Mouse (Mus musculus) neural tube, embryonic 11.5 days (tissue): ENCODE data around the gene Srsf6. TPM values are rescaled to one million over a fixed set of nuclear protein-coding genes. Genes with fewer than 3 reads are reported as not detected.

ENCODE experiments used
- ATAC-seq: fragments of 200-750 bp; cut with Nextera tagmentation; 2 replicates; pipeline ENCODE4 v1.8.0; 2017; ENCODE audit warnings: moderate number of reproducible peaks, mild to moderate bottlenecking, moderate TSS enrichment, moderate library complexity; ENCODE audit not compliant: insufficient read depth, low FRiP score, low TSS enrichment
- DNase-seq: peaks from one replicate; pipeline ENCODE4 v3.0.0-alpha.2; 2015; ENCODE audit warnings: low spot score
- H3K27ac ChIP-seq: fragments of 300-500 bp; sonication (generic); 2 replicates; pipeline ENCODE4 v1.5.1; 2014; ENCODE audit warnings: low read depth, mild to moderate bottlenecking, low read length
- H3K27me3 ChIP-seq: fragments of 300-500 bp; sonication (generic); 2 replicates; pipeline ENCODE4 v1.6.1; 2014; ENCODE audit warnings: mild to moderate bottlenecking, low read length, mixed read lengths; ENCODE audit not compliant: control insufficient read depth, insufficient read depth
- H3K36me3 ChIP-seq: fragments of 300-500 bp; sonication (generic); 2 replicates; pipeline ENCODE4 v1.6.1; 2014; ENCODE audit warnings: mild to moderate bottlenecking, low read length, moderate library complexity, mixed read lengths; ENCODE audit not compliant: control insufficient read depth, insufficient read depth
- H3K4me1 ChIP-seq: fragments of 300-500 bp; sonication (generic); 2 replicates; pipeline ENCODE4 v1.6.1; 2014; ENCODE audit warnings: low read length, mixed read lengths; ENCODE audit not compliant: control insufficient read depth, insufficient read depth
- H3K4me2 ChIP-seq: fragments of 300-500 bp; sonication (generic); 2 replicates; pipeline ENCODE4 v1.6.1; 2014; ENCODE audit warnings: low read depth, mild to moderate bottlenecking, moderate library complexity
- H3K4me3 ChIP-seq: fragments of 300-500 bp; sonication (generic); 2 replicates; pipeline ENCODE4 v1.5.1; 2014; ENCODE audit warnings: low read depth, low read length
- H3K9ac ChIP-seq: fragments of 300-500 bp; sonication (generic); 2 replicates; pipeline ENCODE4 v1.6.1; 2014; ENCODE audit warnings: mild to moderate bottlenecking, low read length
- H3K9me3 ChIP-seq: fragments of 300-500 bp; sonication (generic); 2 replicates; pipeline ENCODE4 v1.6.1; 2016; ENCODE audit warnings: low read length; ENCODE audit not compliant: control insufficient read depth
- WGBS: fragments of 180-500 bp; shearing (Covaris S2); extraction: QIAGEN DNeasy Blood & Tissue Kit; methylation state at CpG from one replicate; pipeline ENCODE4 v1.1.7; 2014; 5-methylcytosine and 5-hydroxymethylcytosine counted together
- polyA plus RNA-seq: library from polyadenylated mRNA; unstranded; fragments of >200 nt; fragmentation: Nextera tagmentation; extraction: Ambion mirVana; gene quantifications from 2 replicates; pipeline ENCODE4 v1.2.1, GENCODE M21; 2014

The Srsf6 gene
- polyA plus RNA-seq, 1 experiment from 2014 or later = 272 TPM

GRCm38 (mm10) chr2:162927918-162928585 lies 3.3 kb upstream of the Srsf6 start:
- Histone ChIP-seq H3K4me1 (peaks cover 16% of the 10 kb centered on the region), H3K9me3 (no peaks in the 10 kb centered on the region; the same call in 1 of the 2 replicates), H3K27ac (no peak overlapping the region), H3K4me2 (no peak overlapping the region), H3K36me3 (no peaks in the 10 kb centered on the region), H3K4me3 (no peak overlapping the region), H3K27me3 (no peaks in the 10 kb centered on the region), H3K9ac (no peak overlapping the region)
- 70% methylated on average over 3 of the region's 3 CpGs for WGBS
- no peak for DNase-seq
- no peak for ATAC-seq

DNA sequence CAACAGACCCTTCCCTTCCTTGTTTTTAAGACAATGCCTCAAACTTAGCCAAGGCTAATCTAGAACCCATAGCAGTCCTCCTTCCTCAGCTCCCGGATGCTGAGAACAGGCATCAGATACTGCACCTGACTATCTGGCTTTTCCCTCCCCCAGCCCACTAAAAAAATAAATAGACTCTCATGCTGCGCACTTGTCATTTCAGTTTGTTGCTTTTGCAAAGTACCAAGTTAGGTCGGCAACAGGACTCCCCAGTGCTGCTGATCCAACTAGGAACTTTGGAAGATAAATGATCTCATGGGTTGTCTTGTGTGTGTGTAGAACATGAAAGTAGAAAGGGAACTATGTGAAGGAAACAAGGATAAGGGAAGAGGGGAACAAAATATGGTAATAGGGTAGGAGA lies 1.6 kb upstream of the Srsf6 start:
- no peak overlapping the region for H3K4me3 ChIP-seq
- H3K4me1 ChIP-seq = peaks cover 12% of the 10 kb centered on the region
- no peak overlapping the region for H3K9ac ChIP-seq
- ATAC-seq (no peak), DNase-seq (no peak)
- no peaks in the 10 kb centered on the region; the same call in 1 of the 2 replicates for H3K9me3 ChIP-seq
- H3K36me3 ChIP-seq = 0 out of 2 replicates have a peak, but pooled peaks cover 6% of the 10 kb centered on the region
- H3K4me2 ChIP-seq = no peak overlapping the region
- WGBS = 69% methylated on average over 3 of the region's 3 CpGs
- H3K27me3 ChIP-seq = no peaks in the 10 kb centered on the region
- no peak overlapping the region for H3K27ac ChIP-seq

DNA sequence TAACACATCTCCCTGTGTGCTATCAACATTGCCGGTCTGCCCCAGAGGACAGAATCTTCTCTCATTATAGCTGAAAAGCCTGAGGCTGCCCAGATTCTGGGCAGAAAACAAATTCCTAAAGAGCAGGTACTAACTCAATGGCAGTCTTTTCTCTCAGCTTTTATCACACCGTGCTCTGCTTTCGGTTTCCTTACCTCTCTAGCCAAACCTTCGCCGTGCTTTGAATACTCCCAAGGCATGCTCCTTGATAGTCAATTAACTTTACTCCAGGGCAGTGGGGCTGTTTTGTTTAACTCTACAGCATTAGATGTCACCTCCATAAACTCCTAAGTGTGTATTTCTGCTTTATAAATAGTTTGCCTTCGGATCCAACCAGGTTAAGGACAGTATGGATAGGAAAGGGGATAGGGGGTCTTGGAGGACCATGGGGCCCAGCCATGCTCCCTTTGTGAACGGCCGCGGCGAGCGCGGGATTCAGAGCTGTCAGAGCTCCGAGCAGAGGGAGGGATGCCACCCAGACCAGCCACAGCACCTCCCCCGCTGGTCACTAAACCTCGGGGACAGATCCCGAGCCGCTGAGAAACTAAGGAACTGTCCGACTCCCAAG lies 709 bp upstream of the Srsf6 start:
- Histone ChIP-seq H3K9me3 (no peaks in the 10 kb centered on the region; the same call in 1 of the 2 replicates), H3K4me2 (peak overlapping the region; percentile 81), H3K36me3 (0 out of 2 replicates have a peak, but pooled peaks cover 6% of the 10 kb centered on the region), H3K4me1 (peaks cover 12% of the 10 kb centered on the region), H3K27me3 (no peaks in the 10 kb centered on the region), H3K27ac (peak overlapping the region; percentile 98), H3K4me3 (peak overlapping the region; percentile 99), H3K9ac (peak overlapping the region; percentile 100)
- under 1% methylated on average over 18 of the region's 18 CpGs for WGBS
- ATAC-seq = peak; percentile 51; the same call in 1 of the 2 replicates
- no peak for DNase-seq

DNA sequence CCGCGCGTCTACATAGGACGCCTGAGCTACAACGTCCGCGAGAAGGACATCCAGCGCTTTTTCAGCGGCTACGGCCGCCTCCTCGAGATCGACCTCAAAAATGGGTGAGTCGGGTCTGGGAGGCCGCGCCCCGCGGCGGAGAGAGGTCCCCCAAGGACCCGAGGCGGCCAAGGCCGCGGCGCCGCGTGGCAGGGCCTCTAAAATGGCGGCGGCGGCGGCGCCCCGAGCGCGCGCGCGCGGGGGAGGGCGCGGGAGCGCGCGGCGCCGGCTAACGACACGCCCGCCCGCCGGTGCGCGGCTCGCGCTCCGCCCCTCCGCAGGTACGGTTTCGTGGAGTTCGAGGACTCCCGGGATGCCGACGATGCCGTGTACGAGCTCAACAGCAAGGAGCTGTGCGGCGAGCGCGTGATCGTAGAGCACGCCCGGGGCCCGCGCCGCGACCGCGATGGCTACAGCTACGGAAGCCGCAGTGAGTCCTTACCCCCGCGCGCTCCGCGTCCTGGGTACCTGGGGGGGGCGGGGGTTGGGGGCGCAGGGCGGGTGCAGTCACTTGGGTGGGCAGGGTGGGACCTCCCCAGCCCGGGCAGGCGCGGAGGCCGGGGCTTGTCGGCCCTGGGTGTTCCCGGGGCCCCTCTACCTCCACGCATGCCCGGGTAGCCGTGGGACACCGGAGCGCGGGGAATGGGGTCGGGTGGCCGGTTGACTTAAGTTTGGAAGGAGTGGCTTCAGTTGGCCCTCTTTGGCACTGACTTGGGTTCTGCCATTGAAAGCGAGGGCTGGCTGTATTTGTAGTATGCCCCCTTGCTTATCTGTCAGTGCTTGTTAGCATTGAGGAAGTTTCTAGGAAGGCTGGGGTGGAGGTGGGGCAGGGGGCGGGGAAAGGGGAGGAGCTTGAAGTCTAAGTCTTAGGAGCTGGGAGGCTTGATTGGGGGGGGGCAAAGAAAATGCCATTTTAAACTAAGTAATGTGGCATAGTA lies 634 bp downstream of the Srsf6 start:
- H3K36me3 ChIP-seq = 0 out of 2 replicates have a peak, but pooled peaks cover 6% of the 10 kb centered on the region
- peak overlapping the region; percentile 98 for H3K27ac ChIP-seq
- H3K27me3 ChIP-seq = no peaks in the 10 kb centered on the region
- peaks cover 12% of the 10 kb centered on the region for H3K4me1 ChIP-seq
- H3K9ac ChIP-seq = peak overlapping the region; percentile 100
- DNase-seq (peak; percentile 62), ATAC-seq (peak; percentile 49)
- H3K4me2 ChIP-seq = peak overlapping the region; percentile 81
- WGBS = 0% methylated on average over 50 of the region's 103 CpGs
- peak overlapping the region; percentile 99 for H3K4me3 ChIP-seq
- H3K9me3 ChIP-seq = no peaks in the 10 kb centered on the region

DNA sequence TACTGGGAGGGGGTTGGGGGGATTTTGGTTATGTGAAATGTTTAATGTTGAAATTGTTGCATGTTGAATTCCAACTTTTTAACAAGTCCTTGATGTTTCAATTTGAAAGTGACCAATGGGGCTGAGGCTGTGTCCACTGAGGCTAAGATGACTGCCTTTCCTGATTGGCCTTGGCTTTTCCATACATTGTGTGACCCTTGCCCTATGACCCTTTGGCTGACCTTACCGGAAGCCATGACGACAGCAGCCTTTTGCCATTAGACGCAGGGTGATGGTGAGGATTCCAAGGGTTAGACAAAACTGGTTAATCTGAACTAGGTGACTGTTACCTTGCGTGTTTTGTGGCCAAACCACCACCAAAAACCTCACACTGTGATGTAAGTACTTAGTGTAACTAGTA lies 1.4 kb downstream of the Srsf6 start:
- H3K36me3 ChIP-seq = peaks cover 10% of the 10 kb centered on the region
- H3K27me3 ChIP-seq = no peaks in the 10 kb centered on the region
- 49% methylated on average over 4 of the region's 4 CpGs for WGBS
- no peaks in the 10 kb centered on the region for H3K9me3 ChIP-seq
- H3K4me1 ChIP-seq = peaks cover 12% of the 10 kb centered on the region
- peak overlapping the region; percentile 81 for H3K4me2 ChIP-seq
- H3K4me3 ChIP-seq = peak overlapping the region; percentile 99
- ATAC-seq (no peak), DNase-seq (no peak)
- no peak overlapping the region for H3K27ac ChIP-seq
- peak overlapping the region; percentile 100 for H3K9ac ChIP-seq

DNA sequence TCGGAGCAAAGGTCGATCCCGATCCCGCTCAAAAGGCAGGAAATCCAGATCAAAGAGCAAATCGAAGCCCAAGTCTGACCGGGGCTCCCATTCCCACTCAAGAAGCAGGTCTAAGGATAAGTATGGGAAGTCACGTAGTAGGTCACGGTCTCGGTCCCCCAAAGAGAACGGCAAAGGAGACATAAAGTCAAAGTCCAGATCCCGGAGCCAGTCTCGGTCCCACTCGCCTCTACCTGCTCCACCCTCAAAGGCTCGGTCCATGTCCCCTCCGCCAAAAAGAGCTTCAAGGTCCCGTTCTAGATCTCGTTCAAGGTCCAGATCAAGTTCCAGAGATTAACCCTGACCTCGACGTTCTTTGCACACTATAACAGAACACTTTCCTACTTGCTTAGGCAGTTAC lies 3.1 kb downstream of the Srsf6 start:
- no peaks in the 10 kb centered on the region for H3K9me3 ChIP-seq
- H3K36me3 ChIP-seq = peaks cover 10% of the 10 kb centered on the region
- 95% methylated on average over 19 of the region's 19 CpGs for WGBS
- H3K4me3 ChIP-seq = no peak overlapping the region
- peaks cover 12% of the 10 kb centered on the region for H3K4me1 ChIP-seq
- no peak overlapping the region for H3K4me2 ChIP-seq
- no peak overlapping the region for H3K27ac ChIP-seq
- no peaks in the 10 kb centered on the region for H3K27me3 ChIP-seq
- ATAC-seq = no peak
- no peak overlapping the region for H3K9ac ChIP-seq
- DNase-seq = no peak

- no peak overlapping the region for H3K4me2 ChIP-seq
- peaks cover 12% of the 10 kb centered on the region for H3K36me3 ChIP-seq
- ATAC-seq (no peak), DNase-seq (no peak)
- 96% methylated on average over 3 of the region's 3 CpGs for WGBS
- H3K9ac ChIP-seq = no peak overlapping the region
- H3K27ac ChIP-seq = no peak overlapping the region
- no peaks in the 10 kb centered on the region for H3K27me3 ChIP-seq
- H3K4me1 ChIP-seq = peaks cover 5% of the 10 kb centered on the region
- no peaks in the 10 kb centered on the region for H3K9me3 ChIP-seq
- no peak overlapping the region for H3K4me3 ChIP-seq
Measured at GRCm38 (mm10) chr2:162935700-162936099, 4.4 kb downstream of the Srsf6 start.

DNA sequence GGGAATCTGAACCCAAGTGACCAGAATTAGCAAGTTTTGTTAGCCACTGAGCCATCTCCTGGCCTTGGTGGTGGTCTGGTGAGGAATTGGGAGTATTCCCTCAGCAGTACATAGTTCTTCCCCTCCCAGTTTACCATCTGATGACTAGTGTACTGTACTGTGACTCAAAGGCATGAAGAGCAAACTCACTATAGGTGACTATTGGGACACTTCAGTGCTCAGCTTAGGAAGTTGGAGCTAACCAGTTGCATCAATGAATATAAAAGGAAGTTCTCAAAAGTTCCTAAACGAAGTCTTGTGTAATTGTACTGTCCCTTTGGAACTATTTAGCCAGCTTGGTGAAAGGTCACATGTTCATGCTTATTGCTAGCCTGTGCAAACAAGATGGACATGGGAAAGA lies 8.2 kb downstream of the Srsf6 start:
- 87% methylated on average over 1 of the region's 1 CpGs for WGBS
- DNase-seq (no peak), ATAC-seq (no peak)
- Histone ChIP-seq H3K9ac (no peak overlapping the region), H3K4me3 (no peak overlapping the region), H3K27me3 (peaks cover 15% of the 10 kb centered on the region), H3K9me3 (no peaks in the 10 kb centered on the region), H3K4me1 (0 out of 2 replicates have a peak, but pooled peaks cover 2% of the 10 kb centered on the region), H3K27ac (no peak overlapping the region), H3K4me2 (no peak overlapping the region), H3K36me3 (peaks cover 6% of the 10 kb centered on the region)
